Mouse (Mus musculus): ENCODE measurements around the gene Plcl1. TPM values are rescaled to one million over a fixed set of nuclear protein-coding genes. Genes with fewer than 3 reads are reported as not detected.

Plcl1 gene
- total and polyA plus RNA-seq, 3 experiments: 0.08 to 0.41 (median 0.13) TPM

DNA sequence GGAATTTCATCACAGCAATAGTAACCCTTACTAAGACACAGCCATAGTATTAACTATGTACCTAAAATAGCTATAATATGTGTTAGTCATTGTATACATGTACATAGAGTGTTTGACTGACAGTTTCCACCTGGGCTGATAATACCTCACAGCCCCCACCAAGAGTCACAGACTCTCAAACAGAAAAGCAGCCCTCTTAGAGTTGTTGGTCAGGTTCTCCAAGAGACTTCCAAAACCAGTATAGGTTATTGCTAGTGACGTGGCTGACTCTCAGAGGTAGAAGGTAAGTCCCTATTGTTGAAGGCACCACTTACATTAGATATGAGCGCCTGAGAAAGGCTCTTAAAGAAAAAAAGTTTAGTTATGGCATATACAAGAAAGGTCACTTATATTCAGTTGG, 120.0 kb downstream of the Plcl1 start:
- Histone ChIP-seq H3K4me3 (replicated peaks in 1 of 3; ENCODE audit: low read depth in 2 of 3, low read length in 2 of 3, poor library complexity in 1 of 3) (no peak overlapping the region), H3K27ac (ENCODE audit: insufficient read depth, low read depth) (no peak overlapping the region), H3K9ac (ENCODE audit: insufficient read depth, low read depth) (no peak overlapping the region), H3K36me3 (replicated peaks in 1 of 2; ENCODE audit: control insufficient read depth in 1 of 2, insufficient read depth in 1 of 2, low read length in 1 of 2) (no peaks in the 10 kb centered on the region), H3K9me3 (replicated peaks; ENCODE audit: low read length) (peaks cover 2% of the 10 kb centered on the region), H3K4me1 (ENCODE audit: control insufficient read depth in 1 of 2, insufficient read depth in 2 of 2) (peaks cover 0 to 10% of the 10 kb centered on the region in 2 experiments; a peak in 1 of 4 replicates), H3K4me2 (ENCODE audit: insufficient read depth, low read depth, poor library complexity, severe bottlenecking) (no peak overlapping the region), H3K79me2 (replicated peaks; ENCODE audit: control insufficient read depth, extremely low read depth, insufficient read depth, poor library complexity, severe bottlenecking) (no peaks in the 10 kb centered on the region), H3K27me3 (replicated peaks) (no peaks in the 10 kb centered on the region)
- dilution Hi-C loops (cut with MboI; ENCODE audit: extremely low pct_ligation_motif_present, extremely low pct_unique_long_range_greater_than_20kb, low sequenced_read_pairs): no loop called here
- in situ Hi-C loops (cut with MboI; ENCODE audit: low pct_ligation_motif_present, low pct_unique_long_range_greater_than_20kb, low sequenced_read_pairs): no loop called here
- TF ChIP-seq ETS1 (conservative IDR thresholded peaks at IDR 0.05; ENCODE audit: low read depth, low read length) (no peak), MAX (IDR thresholded peaks at IDR 0.05; ENCODE audit: low read length) (no peak), UBTF (IDR thresholded peaks at IDR 0.05; ENCODE audit: low read depth, low read length) (no peak)
- DNase-seq (ENCODE audit: extremely low read depth): no peak

DNA sequence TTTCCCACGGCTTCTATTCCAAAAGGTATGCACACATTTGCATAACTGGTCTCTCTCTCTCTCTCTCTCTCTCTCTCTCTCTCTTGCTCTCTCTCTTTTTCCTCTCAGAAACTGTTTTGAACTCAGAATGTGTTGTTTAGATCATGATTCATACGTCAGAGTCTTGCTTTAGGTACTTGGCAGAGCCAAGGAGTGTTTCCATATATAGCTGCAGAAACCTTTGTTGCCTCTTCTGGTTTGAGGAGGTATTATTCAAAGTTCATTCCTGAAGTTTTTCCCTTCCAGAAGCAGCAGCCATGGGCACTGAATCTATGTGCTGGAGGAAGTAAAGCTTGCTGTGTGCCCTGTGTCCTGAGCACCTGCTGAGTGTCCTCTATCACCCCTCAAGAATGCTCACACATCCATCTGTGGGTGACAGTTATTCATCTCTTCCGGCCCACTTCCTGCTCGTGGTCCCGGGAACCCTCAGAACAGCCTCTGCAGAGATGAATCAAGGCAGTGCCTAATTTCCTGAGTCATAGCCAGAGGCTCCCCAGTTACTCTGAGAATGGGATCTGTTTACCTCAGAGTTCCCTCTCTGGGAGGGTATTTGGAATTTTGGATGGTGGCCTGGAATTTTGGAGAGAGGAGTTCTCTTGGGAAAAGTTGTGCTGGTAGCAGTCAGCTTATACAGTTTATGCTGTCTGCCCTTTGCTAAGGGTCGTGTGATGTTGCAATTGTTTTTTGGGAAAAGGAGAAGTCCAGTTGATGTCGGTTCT, 123.0 kb downstream of the Plcl1 start:
- no peak overlapping the region for H3K9ac ChIP-seq (ENCODE audit: insufficient read depth, low read depth)
- H3K79me2 ChIP-seq (replicated peaks; ENCODE audit: control insufficient read depth, extremely low read depth, insufficient read depth, poor library complexity, severe bottlenecking): no peaks in the 10 kb centered on the region
- dilution Hi-C loops (cut with MboI; ENCODE audit: extremely low pct_ligation_motif_present, extremely low pct_unique_long_range_greater_than_20kb, low sequenced_read_pairs) (no loop called here), in situ Hi-C loops (cut with MboI; ENCODE audit: low pct_ligation_motif_present, low pct_unique_long_range_greater_than_20kb, low sequenced_read_pairs) (no loop called here)
- no peak for DNase-seq (ENCODE audit: extremely low read depth)
- peaks cover 0 to 10% of the 10 kb centered on the region in 2 experiments; a peak in 1 of 4 replicates for H3K4me1 ChIP-seq (ENCODE audit: control insufficient read depth in 1 of 2, insufficient read depth in 2 of 2)
- H3K27me3 ChIP-seq (replicated peaks): no peaks in the 10 kb centered on the region
- H3K4me3 ChIP-seq (replicated peaks in 1 of 3; ENCODE audit: low read depth in 2 of 3, low read length in 2 of 3, poor library complexity in 1 of 3): no peak overlapping the region
- no peak for TF ChIP-seq JUND (conservative IDR thresholded peaks at IDR 0.05; ENCODE audit: low read depth, low read length)
- no peak for TF ChIP-seq MAFK (IDR thresholded peaks at IDR 0.05; ENCODE audit: insufficient replicate concordance, low read length)
- no peak for TF ChIP-seq ETS1 (conservative IDR thresholded peaks at IDR 0.05; ENCODE audit: low read depth, low read length)
- no peak for TF ChIP-seq RCOR1 (conservative IDR thresholded peaks at IDR 0.05; ENCODE audit: low read depth, low read length)
- no peak for TF ChIP-seq USF1 (IDR thresholded peaks at IDR 0.05; ENCODE audit: low read depth, low read length)
- no peak for TF ChIP-seq MYC (IDR thresholded peaks at IDR 0.05; ENCODE audit: low read depth, low read length)
- no peak for TF ChIP-seq PAX5 (IDR thresholded peaks at IDR 0.05; ENCODE audit: low read length)
- no peak for TF ChIP-seq ELF1 (IDR thresholded peaks at IDR 0.05; ENCODE audit: low read depth, low read length)
- TF ChIP-seq CHD2 (IDR thresholded peaks at IDR 0.05; ENCODE audit: low read length): no peak
- TF ChIP-seq KAT2A (IDR thresholded peaks at IDR 0.05; ENCODE audit: insufficient replicate concordance, low read length): no peak
- no peak for TF ChIP-seq RAD21 (IDR thresholded peaks at IDR 0.05; ENCODE audit: low read depth, low read length)
- no peak for TF ChIP-seq HCFC1 (IDR thresholded peaks at IDR 0.05; ENCODE audit: low read depth, low read length)
- TF ChIP-seq BHLHE40 (IDR thresholded peaks at IDR 0.05; ENCODE audit: low read depth, low read length): no peak
- TF ChIP-seq MXI1 (IDR thresholded peaks at IDR 0.05; ENCODE audit: low read depth, low read length): no peak
- TF ChIP-seq CTCF (conservative IDR thresholded peaks at IDR 0.05 in 1 of 2, IDR thresholded peaks at IDR 0.05 in 1 of 2; ENCODE audit: low read depth in 2 of 2, low read length in 2 of 2): no peak
- TF ChIP-seq EP300 (IDR thresholded peaks at IDR 0.05; ENCODE audit: low read length): no peak
- no peak for TF ChIP-seq SMC3 (IDR thresholded peaks at IDR 0.05; ENCODE audit: low read depth, low read length)
- no peak overlapping the region for H3K4me2 ChIP-seq (ENCODE audit: insufficient read depth, low read depth, poor library complexity, severe bottlenecking)
- no peak overlapping the region for H3K27ac ChIP-seq (ENCODE audit: insufficient read depth, low read depth)
- peaks cover 2% of the 10 kb centered on the region for H3K9me3 ChIP-seq (replicated peaks; ENCODE audit: low read length)
- no peaks in the 10 kb centered on the region for H3K36me3 ChIP-seq (replicated peaks in 1 of 2; ENCODE audit: control insufficient read depth in 1 of 2, insufficient read depth in 1 of 2, low read length in 1 of 2)

Measured in CH12.LX (cell line).